Mouse (Mus musculus): ENCODE results near the gene Sel1l. TPM values are rescaled to one million over a fixed set of nuclear protein-coding genes. Genes with fewer than 3 reads are reported as not detected.

Gene Sel1l
- total RNA-seq, 2 experiments from 2014 or later = 170 to 176 TPM

DNA sequence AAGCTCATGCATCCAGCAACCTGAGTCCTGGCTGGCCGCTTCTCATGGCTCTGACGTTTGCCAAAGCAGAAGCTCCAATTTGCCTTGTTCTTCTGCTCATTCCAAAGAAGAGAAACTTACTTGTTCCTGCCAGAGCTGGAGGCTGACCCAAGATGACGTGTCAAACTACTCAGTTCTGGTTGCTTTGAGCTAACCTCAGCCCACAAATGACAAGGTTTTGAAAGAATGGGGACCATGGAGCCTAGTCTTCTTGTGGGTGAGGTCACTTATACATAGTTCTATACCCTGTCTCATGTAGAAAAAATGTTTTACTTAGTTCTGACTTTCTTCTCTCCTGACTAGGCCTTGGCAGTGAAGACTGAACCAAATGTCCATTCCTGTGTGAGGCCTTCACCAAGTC, 68.4 kb downstream of the Sel1l start:
- no peak for DNase-seq (ENCODE audit: low spot score in 2 of 2)

DNA sequence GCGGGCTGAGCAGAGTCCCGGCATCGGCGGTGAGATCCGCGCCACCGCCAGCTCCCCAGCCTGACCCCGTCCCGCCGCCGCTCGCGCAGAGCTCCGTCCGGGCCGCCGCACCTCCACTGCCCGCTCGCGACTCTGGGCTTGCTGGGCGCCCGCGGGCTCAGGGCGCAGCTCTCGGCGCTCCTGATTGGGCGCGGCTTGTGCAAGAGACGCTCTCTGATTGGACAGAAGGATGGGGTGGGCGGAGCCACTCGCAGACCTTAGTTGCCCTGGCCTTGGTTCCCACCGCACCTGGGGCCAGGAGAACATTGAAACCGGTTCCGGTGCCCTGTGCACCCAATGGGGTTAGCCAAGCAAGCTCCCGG, 70.0 kb downstream of the Sel1l start:
- peak; percentile 40 to 52 for DNase-seq (ENCODE audit: low spot score in 2 of 2)

DNA sequence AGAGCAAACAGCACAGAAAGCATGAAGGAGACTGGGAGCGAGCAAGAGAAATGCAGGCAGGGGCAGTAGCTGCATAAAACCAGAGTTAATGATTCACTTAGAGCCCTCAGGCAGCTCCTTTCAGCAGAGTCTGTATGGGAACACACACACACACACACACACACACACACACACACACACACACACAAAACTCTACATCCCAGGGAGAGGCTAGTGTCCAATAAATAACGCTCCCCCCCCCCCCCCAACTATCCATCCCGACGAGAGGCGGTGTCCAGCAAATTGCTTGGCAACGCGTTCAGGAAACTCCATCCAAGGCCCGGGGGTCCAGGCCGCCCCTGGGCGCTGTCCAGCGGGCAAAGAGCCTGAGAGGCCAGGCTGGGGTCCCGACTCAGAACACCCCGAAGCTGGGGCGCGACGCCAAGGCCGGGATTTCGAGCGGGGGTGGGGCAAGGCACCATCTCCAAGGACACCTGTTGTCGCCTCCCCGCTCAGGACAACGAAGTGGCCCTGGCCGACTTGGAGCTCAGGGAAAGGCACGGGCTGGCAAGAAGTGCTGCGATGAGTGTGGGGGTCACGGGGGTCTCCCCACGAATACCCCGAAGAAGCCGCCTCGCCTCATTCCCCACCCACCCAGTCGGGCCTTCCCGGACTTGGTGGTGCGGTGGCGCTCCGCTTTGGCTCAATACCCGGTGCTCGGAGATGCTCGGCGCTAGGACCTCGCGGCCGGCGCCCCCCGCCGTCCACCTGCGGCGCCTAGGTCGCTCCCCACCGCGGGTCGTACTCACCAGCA, 70.5 kb downstream of the Sel1l start:
- DNase-seq (ENCODE audit: low spot score in 2 of 2) = peak in 1 of 2 experiments; percentile 31

DNA sequence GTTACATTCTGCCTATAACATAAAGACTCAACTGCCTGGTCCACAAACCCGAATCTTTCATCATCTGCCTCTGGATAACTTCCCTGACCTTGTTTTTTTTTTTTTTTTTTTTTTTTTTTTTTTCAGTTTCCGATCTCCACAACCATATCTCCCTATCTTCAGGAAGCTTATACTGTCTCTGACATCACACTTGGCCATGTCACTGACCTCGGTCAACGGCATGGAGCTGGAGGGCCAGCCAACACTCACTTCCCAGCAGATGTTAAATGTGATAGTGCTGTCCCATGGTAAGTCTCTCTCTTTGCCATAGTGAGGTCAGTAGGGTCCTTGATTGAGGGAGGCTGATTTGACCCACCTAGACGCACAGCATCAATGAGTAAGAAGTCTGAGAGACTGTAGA, 72.6 kb downstream of the Sel1l start:
- no peak for DNase-seq (ENCODE audit: low spot score in 2 of 2)

DNA sequence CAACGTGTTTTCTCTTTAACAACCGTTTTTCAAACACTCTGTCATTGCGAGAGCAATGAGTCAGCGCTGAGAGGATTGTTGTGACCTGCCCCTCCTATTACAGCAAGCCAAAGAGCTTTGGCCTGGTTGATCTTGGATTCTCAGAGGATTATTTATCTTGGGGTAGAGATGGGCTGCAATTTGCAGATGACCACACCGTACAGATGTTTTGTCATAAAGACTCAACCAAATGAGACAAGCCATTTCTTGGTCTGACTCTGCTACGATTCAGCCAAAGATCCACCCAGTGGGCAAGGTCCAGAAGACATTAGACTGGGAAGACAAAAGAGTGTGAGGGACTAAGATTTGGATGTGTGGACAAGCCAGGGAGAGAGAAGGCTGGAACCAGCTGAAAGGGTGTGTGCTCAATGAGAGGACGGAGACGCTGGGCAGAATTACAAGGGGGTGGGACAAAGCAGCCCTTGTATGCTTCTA, 74.1 kb downstream of the Sel1l start:
- DNase-seq (ENCODE audit: low spot score in 2 of 2) = no peak

DNA sequence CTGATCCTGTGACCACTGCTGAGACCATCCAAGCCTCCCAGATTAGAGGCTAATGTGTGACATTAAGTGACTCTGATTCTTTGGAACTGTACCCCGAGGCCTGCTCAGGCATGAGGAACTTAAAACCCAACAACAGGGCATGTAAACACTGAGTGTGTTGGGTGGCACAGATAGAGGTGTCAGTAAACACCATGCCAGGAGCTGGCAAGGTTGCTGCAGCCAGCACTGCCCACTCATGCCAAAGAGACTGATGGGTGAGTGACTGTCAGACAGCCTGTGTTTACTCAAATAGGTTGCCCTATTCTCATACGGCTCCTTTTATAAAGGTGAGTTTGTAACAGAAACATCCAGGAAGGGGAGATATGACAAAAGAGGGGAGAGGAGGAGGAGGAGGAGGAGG, 80.1 kb downstream of the Sel1l start:
- DNase-seq (ENCODE audit: low spot score in 2 of 2) = no peak

DNA sequence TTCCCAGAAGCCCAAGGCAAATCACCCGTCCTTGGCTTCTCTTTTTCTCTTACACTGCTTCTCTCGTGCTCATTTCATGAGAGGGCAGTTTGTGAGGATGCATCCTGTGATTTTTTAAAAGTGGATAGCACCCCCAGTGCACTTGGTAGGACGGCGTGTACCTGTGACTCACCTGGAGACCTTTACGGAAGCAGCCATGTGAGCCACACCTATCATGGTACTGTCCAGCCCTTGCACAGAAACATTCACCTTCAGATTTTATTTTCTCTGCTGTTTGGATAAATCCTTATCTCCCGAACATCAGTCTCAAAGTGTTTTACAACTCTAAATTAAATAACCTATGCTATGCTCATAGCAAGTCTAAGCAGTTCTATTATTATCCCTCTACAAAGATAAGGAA, 80.8 kb downstream of the Sel1l start:
- DNase-seq (ENCODE audit: low spot score in 2 of 2) = no peak

DNA sequence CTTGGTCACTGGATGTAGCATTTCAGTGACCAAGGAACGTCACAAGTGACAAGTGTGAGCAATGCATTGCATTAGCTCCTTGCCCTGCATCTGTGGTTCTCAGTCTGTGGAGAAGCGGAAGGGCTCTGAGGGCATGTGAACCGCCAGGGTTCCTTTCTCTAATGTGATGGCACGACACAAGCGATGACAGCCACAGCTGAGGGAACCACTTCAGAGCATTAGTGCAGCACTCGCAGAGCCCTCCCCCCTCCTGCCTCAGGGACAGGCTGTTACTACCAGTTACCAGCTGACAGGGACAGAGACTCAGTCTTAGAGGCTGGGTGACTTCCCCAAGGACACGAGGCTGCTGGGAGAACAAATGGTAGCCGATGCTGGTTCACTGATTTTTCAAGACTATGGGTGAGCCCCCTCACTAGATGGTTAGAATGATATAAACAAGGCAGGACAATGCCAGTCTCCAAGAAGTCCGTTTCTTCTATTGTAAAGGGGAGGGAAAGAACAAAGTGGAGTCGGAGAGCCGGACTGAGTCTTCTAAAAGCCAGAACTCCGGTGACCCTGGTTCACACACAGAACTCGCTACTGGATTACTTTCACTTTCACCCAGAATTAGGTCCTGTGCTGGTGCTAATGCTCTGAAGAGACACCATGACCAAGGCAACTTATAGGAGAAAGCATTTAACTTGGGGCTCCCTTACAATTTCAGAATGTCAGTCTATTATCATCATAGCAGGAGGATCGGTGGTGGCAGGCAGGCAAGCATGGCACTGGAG, 82.4 kb downstream of the Sel1l start:
- DNase-seq (ENCODE audit: low spot score in 2 of 2) = no peak

DNA sequence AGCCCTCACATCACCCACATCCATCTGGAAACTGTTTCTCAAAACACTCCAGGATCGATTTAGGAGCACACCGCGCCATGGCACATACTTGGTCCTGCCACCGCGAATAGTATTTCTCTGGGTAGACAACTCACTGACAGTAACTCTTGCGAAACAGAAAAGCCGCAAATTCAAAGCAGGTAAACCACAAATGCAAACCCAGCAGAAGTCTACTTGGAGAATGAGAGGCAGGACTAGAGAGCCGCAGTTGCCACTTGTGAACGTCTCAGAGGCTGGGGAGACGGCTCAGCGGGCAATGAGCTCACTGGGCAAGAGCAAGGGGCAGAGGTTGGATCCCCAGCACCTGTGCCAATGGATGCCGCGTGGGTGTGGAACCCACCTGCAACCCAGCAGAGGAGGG, 83.5 kb downstream of the Sel1l start:
- no peak for DNase-seq (ENCODE audit: low spot score in 2 of 2)

DNA sequence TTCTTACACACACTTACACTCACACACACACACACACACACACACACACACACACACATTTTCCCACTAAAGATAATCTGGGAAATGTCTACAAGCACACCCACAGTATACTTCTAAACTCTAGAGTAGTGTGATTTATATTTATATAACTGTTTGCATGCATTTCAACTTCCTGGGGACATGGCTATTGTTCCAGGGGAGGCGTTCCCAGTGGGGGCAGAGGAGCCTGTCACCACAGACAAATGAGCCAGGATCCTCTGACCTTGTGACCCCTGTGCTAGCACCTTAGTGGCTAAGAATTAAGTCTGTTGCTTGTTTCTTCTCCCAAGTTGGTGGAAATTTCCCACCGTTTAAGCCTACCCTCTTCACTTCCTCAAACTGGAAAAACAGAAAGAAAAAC, 83.9 kb downstream of the Sel1l start:
- DNase-seq (ENCODE audit: low spot score in 2 of 2) = no peak

DNA sequence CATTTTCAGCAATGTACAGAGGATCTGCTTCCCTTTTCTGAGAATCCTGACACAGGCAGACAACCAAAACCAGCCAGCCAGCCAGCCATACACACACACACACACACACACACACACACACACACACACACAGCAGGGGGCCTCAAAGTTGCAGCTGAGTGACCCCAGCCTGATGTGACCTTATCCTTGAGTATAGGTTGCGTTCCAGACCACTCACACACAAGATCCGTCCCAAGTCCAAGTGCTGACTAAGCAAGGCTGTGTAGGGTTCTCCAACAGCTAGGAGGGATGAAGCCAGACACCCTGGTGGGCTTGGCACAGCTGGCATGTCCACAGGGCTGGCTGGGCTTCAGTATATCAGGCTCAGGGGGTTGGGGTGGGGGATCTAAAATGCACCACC, 84.5 kb downstream of the Sel1l start:
- no peak for DNase-seq (ENCODE audit: low spot score in 2 of 2)

DNA sequence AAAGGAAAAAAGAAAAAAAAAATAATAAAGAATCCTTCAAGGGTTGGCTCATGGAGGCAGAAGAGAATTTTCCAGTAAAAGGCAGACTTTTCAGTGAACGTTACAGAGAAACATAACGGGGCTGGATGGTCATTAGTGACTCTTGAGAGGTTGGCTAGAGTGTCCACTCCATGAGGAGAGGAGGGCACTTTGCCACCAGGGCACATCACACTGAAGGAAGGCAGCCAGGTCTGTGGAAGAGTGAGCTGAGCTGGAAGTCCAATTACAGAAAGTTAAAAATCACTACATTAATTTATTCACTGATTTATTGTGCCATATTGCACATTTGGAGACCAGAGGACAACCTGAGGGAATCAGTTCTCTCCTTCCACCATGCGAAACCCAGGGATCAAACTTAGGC, 89.1 kb downstream of the Sel1l start:
- no peak for DNase-seq (ENCODE audit: low spot score in 2 of 2)

DNA sequence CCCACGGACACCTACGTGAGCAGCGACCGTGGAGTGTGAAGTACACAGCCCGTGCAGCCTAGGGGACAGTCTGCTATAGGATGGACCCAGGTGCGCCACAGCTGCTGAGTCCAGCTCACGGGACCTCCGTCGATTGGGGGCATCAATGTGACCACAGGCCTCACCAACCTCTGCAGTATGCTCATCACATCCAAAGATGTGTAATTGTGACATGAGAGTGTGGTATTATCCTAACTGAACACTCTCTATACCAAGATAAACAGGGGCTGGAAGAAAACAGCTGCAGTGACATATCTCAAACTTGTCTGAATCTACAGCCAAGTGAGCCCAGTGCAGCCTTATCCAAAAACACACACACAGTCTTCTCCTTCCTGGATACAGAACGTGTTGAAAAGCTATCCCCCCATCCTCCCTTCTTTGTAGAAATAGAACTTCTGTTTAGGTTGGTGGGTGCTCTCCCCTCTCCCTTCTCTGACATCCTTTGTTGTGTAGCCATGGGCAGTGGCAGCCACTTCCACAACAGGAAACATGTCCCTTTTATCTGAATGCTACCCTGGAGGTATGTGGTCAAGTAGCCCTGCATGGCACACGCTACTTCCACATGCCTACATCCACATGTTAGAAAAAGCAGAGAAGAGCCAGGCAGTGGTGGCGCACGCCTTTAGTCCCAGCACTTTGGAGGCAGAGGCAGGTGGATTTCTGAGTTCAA, 90.9 kb downstream of the Sel1l start:
- DNase-seq (ENCODE audit: low spot score in 2 of 2) = no peak

DNA sequence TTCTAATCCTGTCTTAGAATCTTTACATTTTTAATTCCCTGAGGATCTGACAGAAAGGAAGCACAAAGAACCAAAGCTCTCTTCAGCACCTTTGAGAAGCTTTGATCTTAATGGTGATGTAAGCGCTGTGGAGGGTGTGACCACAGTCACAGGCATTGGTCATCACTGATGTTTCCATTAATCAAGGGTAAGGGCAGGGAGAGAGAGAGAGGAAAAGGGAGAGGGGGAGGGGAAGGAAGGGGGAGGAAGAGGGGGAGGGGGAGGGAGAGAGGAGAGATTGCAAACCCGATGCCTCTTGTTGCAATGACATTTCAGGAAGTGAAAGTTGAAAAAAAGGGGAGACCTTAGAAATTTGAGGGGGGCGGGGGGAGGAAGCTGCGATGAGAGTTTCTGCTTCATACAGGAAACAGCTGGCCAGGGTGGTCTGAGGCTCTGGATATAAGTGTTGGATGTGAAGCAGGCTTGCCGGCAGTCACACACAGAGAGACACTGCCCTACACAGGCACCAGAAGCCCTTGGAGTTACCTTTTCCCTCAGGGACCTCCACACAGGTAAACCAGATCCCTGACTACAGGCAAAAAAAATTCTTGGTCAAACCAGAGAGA, 92.3 kb downstream of the Sel1l start:
- DNase-seq (ENCODE audit: low spot score in 2 of 2) = no peak

Small RNA genes within 50 kb of the gene (microRNA-seq; reads per million reads assigned to microRNA genes)
- gene Gm22015 = not detected

Other genes with a start within 250 kb of the Sel1l start
- gene Ston2, start 60.8 kb downstream of the Sel1l start, total RNA-seq (2021) = 10 to 100 TPM; 14.5 to 15.1 TPM

Data from adrenal gland, postnatal 4 days (tissue).